Mouse (Mus musculus) bone marrow macrophage, adult 2 months (primary cell): Measurements from ENCODE around the gene Disp1. TPM values are rescaled to one million over a fixed set of nuclear protein-coding genes. Genes with fewer than 3 reads are reported as not detected.

Experiments used
- H3K27ac ChIP-seq: 2 replicates; pipeline ENCODE4 v1.5.1; 2012; ENCODE audit warnings: low read depth, low read length; ENCODE audit not compliant: insufficient read depth
- H3K4me1 ChIP-seq: 2 replicates; pipeline ENCODE4 v1.6.1; 2012; ENCODE audit warnings: low read length; ENCODE audit not compliant: control insufficient read depth, insufficient read depth
- H3K4me3 ChIP-seq: 2 replicates; pipeline ENCODE4 v1.5.1; 2012; ENCODE audit warnings: mild to moderate bottlenecking, low read length, moderate library complexity; ENCODE audit not compliant: insufficient read depth
- CTCF ChIP-seq: IDR thresholded peaks from 2 replicates; pipeline ENCODE4 v1.5.1; 2012; ENCODE audit warnings: low read depth, mild to moderate bottlenecking, low read length, moderate library complexity
- POLR2A ChIP-seq: IDR thresholded peaks from 2 replicates; pipeline ENCODE4 v1.6.1; 2012; ENCODE audit warnings: mild to moderate bottlenecking, low read depth, low read length, borderline replicate concordance
- polyA plus RNA-seq: library from polyadenylated mRNA; stranded (reverse); fragments of >200 nt; gene quantifications from 2 replicates; pipeline ENCODE4 v1.2.4, GENCODE M21; 2012; ENCODE audit not compliant: missing spikeins, insufficient read depth, insufficient read length

The Disp1 gene
- polyA plus RNA-seq, 1 experiment = 7.2 TPM

DNA sequence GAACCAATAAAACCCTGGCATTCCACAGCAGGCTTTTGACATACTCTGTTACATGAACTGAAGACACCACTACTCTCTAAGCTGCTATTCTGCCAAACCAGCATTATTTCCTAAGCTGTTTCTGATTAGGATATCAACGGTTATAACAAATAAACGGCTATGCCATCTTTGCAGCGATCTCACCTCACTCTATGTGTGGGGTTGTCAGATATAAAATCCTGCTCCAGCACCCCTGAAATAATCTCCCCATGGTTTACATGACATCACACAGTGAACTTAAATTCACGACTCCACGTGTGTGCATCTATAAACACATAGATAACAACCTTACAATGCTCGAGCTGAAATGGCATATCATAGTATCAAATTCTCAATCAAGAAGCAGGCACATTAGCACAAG is 13.7 kb downstream of the Disp1 start:
- Histone ChIP-seq H3K4me1 (peaks cover 4% of the 10 kb centered on the region), H3K27ac (no peak overlapping the region), H3K4me3 (no peak overlapping the region)
- TF ChIP-seq CTCF (no peak), POLR2A (no peak)

DNA sequence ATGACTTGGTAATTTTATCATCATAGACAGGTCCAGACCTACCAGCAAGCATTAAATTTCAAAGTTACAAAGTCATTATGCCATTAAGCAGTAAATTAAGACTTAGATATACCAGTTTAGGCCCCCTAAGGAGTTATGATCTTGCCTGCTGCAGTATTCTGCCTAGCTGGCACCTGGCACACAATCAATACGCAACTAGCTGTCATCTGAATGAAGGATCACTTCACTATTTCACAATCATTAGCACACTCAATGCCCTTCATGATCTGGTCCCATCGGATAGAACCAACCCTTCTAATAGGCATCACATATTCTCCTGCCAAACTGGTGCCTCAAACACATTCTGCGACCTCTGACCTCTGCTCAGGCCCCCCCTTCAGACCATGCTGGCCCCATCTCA is 14.2 kb downstream of the Disp1 start:
- peaks cover 4% of the 10 kb centered on the region for H3K4me1 ChIP-seq
- no peak for TF ChIP-seq POLR2A
- TF ChIP-seq CTCF = no peak
- H3K27ac ChIP-seq = no peak overlapping the region
- H3K4me3 ChIP-seq = no peak overlapping the region

DNA sequence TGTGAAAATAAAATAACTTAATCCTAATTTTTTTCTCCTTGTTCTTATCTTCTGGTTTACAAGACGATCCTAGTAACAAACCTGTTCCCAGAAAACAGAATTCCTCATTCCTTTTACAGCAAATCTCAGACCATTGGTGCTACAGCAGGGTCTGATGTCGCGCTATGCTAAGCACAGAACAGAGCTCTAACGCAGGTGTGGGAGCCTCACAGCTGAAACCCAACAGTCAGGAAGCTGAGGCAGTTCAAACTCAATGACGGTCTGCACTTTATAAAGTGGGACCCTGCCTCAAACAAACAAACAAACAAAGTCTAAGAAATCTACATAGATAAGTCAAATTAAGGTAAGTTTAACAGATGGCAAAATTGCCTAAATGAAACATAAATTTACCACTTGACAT is 20.4 kb downstream of the Disp1 start:
- Histone ChIP-seq H3K4me3 (no peak overlapping the region), H3K27ac (no peak overlapping the region), H3K4me1 (peaks cover 3% of the 10 kb centered on the region; the same call in 1 of the 2 replicates)
- TF ChIP-seq CTCF (no peak), POLR2A (no peak)

DNA sequence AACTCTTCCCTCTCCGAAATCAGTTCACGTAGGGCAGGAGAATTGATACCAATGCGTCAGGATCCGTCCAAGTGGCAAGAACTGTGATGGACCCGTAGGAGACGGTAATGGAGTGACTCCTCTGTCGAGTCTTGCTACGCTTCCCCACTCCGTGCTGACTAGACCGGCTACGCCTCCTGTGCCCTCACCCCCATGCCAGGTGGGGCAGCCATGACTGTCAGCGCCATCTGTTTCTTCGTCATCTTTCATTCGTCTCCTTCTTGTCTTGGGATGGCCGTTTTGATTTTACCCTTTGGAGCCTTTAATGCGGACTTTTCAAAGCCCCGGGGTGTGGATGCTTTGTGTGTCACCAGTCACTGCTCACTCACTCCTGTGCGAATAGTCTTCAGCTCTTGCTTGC is 26.6 kb downstream of the Disp1 start:
- H3K4me1 ChIP-seq = peaks cover 3% of the 10 kb centered on the region; the same call in 1 of the 2 replicates
- no peak for TF ChIP-seq CTCF
- no peak for TF ChIP-seq POLR2A
- H3K27ac ChIP-seq = no peak overlapping the region
- H3K4me3 ChIP-seq = no peak overlapping the region

DNA sequence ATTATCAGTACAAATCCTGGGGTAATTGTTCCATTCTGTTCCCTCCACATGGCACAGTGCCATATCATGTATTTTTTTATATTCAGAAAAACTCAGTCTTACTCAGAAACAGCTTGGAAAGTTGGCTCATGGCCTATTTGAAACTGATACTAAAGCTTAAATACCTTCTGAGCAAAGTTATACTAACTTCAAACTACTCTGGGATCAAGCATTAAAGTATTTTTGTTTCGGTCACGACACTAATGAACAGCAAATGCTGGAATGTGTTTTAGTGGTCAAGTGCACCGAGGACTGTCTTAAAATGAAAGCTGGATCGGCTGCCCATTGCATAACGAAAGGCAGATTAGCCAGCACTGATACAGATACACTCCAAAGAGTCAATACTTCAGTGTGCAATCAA is 27.2 kb downstream of the Disp1 start:
- no peak overlapping the region for H3K4me3 ChIP-seq
- H3K27ac ChIP-seq = no peak overlapping the region
- peaks cover 3% of the 10 kb centered on the region; the same call in 1 of the 2 replicates for H3K4me1 ChIP-seq
- TF ChIP-seq POLR2A (no peak), CTCF (no peak)

DNA sequence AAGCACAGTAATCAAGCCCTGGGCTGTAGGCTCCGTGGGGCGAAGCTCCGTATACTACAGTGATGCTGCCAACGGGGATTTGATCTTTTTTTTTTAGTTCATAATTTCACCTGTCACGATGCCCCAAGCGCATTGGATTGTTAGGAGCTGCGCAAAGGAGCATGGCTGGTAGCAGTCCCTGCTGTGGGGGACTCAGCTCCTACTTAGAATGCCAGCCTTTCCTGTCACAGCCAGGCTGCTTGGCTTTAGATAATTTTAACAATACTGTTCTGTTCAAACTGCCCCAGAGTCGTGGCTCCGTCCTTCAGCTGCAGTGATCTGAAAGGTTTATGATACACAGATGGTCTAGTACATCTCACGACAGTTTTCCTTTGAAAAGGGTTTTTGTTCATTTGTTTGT is 29.9 kb downstream of the Disp1 start:
- TF ChIP-seq CTCF (no peak), POLR2A (no peak)
- no peak overlapping the region for H3K4me3 ChIP-seq
- H3K4me1 ChIP-seq = peaks cover 5% of the 10 kb centered on the region; the same call in 1 of the 2 replicates

DNA sequence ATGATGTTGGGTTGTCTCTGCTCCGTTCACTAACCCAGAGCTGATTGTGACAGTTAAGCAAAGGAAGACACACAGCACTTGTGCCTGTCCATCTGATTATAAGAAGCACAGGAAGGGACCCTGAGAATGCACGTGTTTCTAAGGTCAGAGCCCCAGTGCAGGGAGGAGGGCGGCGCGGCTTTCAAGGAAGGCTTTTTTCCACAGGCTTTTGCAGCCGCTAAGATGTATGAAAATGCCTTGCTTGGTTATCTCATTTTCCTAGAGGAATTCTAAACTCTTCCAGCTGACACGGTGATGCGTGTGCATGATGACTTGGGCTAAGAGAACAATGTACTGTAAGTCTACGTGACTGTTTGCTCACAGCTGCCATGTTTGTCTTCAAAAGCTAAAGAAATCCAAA is 30.9 kb downstream of the Disp1 start:
- peaks cover 5% of the 10 kb centered on the region; the same call in 1 of the 2 replicates for H3K4me1 ChIP-seq
- no peak overlapping the region for H3K4me3 ChIP-seq
- no peak overlapping the region for H3K27ac ChIP-seq
- no peak for TF ChIP-seq POLR2A
- no peak for TF ChIP-seq CTCF

More for the DNA sequence above, 29.9 kb downstream of the Disp1 start:
- H3K27ac ChIP-seq = no peak overlapping the region

DNA sequence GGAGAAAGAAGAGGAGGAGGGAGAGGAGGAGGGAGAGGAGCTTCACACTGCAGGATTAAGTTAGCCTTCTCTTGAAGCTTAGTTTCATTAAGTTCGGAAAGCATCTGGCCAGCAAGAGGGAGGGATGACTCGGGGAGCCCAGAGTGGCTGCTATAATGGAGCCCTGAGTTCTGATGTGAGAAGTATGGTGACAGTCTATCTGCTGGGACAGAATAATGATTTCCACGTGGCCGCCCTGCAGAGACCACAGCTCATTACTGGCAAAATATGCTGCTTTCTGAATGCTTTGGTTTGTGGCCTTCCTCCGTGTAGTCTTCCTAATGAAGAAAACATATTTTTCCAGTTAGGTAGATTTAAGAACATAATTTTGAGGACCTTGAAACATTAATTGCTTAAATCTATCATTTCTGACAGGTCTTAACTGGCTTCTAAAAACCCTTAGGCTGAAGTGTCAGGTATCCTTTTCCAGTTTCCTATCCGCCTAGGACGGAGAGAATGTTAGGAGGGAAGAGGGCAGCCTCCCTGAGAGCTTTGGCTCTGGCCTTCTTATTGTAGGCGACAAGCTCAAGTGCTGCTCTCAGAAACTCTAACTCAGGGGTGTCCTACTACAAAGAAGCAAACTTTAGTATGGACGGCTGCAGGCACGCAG is 32.2 kb downstream of the Disp1 start:
- H3K27ac ChIP-seq = no peak overlapping the region
- H3K4me3 ChIP-seq = no peak overlapping the region
- peaks cover 5% of the 10 kb centered on the region; the same call in 1 of the 2 replicates for H3K4me1 ChIP-seq
- no peak for TF ChIP-seq POLR2A
- TF ChIP-seq CTCF = no peak

DNA sequence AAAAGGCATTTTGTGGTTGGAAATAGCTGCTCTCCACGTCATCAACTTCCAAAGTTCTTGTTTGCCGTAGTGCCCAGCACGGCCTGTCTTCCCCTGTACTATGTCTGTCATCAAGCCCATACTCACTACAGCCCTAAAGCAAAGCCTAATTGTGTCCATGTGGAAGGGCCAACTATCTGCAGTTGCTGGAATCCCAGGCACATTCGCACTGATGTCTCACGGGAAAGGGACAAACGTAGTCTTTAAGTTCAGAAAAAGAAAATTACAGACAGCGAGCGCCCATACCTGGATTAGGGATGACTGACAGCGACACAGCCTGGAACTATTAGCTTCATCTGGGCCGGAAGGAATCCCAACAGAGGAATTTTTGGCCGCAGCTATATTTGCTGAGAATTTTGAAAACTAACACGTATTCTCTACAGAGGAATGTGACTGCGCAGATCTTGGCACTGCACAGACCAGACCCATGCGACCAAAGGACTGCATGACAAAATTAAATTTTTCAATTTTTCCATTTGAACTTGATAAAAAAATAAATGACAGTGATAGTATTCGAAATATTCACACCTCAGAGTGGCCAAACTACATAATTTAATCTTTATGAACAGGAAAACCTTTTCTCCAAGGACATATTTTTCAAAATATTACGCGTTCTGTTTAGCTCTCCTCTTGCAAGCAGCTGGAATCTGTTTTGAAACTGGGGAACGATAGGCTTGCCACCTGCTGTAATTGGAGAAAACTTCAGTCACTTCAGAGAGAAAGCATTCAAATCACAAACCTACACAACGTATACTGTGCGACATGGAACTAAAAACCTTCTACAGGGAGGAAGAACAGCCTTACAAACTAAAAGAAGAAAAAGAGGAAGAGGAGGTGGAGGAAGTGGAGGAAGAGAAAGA is 33.0 kb downstream of the Disp1 start:
- H3K4me3 ChIP-seq = no peak overlapping the region
- peaks cover 5% of the 10 kb centered on the region; the same call in 1 of the 2 replicates for H3K4me1 ChIP-seq
- no peak for TF ChIP-seq CTCF
- H3K27ac ChIP-seq = no peak overlapping the region

DNA sequence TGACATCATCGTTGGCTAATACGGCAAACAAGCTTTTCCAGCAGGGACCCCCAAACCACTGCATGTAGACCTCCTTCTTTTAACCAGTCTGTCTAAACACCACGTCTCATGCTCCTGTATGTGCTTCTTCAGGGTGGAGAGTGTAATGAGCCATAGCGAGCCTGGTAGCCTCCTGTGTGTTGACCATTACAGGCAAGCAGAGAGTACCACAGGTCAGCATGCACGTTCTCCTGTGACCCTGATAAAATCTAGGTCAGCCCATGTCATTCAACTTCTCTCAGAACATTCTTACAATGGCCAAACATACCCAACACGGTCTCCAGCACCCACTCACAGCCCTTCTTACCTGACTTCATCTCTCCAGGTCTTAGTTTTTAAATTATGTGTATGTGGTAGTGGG is 35.8 kb downstream of the Disp1 start:
- Histone ChIP-seq H3K4me3 (no peak overlapping the region), H3K27ac (no peak overlapping the region), H3K4me1 (peaks cover 5% of the 10 kb centered on the region; the same call in 1 of the 2 replicates)
- TF ChIP-seq CTCF (no peak), POLR2A (no peak)

DNA sequence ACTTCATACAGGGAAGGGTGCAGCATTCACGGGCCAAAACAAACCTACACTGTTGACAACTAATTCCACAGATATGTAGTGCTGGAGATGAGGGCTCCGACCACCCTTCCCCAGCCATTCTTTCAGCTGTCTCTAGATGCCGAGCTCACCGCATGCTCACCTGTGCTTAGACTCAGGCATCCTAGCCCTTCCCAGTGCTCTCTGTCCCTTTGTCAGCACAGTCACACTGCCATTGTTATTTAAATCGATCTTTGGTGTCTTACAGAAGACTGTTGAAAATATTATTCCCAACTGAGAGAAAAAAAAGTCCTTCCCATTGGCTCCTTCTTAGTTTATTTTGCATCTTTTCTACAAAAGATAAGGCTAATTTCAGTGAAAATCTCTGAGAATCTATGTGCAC is 36.6 kb downstream of the Disp1 start:
- Histone ChIP-seq H3K27ac (no peak overlapping the region), H3K4me1 (peaks cover 5% of the 10 kb centered on the region; the same call in 1 of the 2 replicates), H3K4me3 (no peak overlapping the region)
- TF ChIP-seq CTCF = no peak
- TF ChIP-seq POLR2A = no peak
